Mouse (Mus musculus) layer of hippocampus, adult 2 months (tissue): ENCODE results near the gene Cdc42ep3. TPM values are rescaled to one million over a fixed set of nuclear protein-coding genes. Genes with fewer than 3 reads are reported as not detected.
A peak's percentile ranks its signal among the peaks of the same experiment; 100 is the strongest.

Experiments used
- DNase-seq, 2 experiments: peaks; one replicate each; pipeline ENCODE4 v3.0.0; 2022; ENCODE audit warnings: low spot score in 2 of 2
- H3K27ac ChIP-seq: fragments of 200-600 bp; 2 replicates; pipeline ENCODE4 v1.8.1; 2022
- H3K4me3 ChIP-seq: fragments of 200-600 bp; 2 replicates; pipeline ENCODE4 v1.8.1; 2022; ENCODE audit warnings: mild to moderate bottlenecking
- CTCF ChIP-seq: fragments of 200-600 bp; conservative IDR thresholded peaks from 2 replicates; pipeline ENCODE4 v1.8.1; 2022; ENCODE audit warnings: antibody characterized with exemption, mild to moderate bottlenecking, moderate library complexity
- total RNA-seq, 2 experiments: library from RNA; stranded (reverse); gene quantifications; 2 replicates each; pipeline ENCODE4 v1.2.3; 2021

Gene Cdc42ep3
- total RNA-seq, 2 experiments from 2014 or later, result 5.5 to 6.1 TPM

DNA sequence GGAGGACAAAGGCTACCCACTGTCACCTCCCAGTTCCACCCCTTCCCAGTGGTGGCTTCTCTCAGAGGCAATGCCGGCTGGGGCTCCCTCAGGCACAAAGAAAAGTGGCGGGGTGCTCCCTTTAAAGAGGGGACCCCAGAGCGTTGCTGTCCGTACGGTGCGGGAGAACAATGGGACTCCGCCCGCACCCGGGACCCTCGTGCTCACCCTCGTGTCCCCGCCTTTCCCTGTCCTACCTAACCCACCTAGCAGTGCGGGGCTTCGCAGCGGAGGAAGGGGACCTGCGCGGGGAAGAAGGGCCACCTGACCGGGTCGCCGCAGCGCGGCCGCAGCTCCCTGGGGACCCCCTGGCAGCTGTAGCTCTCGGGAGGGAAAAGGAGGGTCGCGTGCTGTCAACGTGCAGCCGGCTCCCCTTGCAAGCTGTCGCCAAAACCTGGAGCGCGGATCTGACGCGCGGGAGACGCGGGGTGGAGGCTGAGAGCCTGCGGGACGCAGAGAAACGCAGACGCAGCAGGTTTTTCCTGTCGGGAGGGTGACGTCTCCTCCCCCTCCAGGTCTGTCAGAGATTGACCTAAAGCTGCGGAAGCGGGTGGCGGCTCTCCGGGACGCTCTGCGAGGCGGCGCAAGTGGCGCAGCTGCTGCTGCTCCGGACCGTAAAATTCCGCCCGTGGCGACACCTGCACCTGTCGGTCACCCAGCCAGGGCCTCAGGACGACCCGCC lies 540 bp upstream of the Cdc42ep3 start:
- no peak for TF ChIP-seq CTCF
- peak overlapping the region; percentile 82 for H3K4me3 ChIP-seq
- DNase-seq, result peak; percentile 29 to 55
- H3K27ac ChIP-seq, result peak overlapping the region; percentile 82

DNA sequence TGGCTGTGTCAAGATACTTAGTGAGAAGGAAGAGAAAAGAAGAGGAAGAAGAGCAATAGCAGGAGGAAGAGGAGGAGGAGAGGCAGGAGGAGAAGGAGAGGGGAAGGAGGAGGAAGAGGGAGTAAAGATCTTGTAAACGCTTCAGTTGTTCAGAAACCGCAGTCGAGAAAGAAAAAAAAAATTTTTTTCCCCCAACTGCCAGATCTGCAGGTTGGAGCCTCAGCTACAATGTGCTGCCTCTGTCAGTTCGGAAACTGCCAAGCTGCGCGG lies 782 bp downstream of the Cdc42ep3 start:
- no peak for TF ChIP-seq CTCF
- Histone ChIP-seq H3K27ac (peak overlapping the region; percentile 82), H3K4me3 (peak overlapping the region; percentile 82)
- no peak for DNase-seq

DNA sequence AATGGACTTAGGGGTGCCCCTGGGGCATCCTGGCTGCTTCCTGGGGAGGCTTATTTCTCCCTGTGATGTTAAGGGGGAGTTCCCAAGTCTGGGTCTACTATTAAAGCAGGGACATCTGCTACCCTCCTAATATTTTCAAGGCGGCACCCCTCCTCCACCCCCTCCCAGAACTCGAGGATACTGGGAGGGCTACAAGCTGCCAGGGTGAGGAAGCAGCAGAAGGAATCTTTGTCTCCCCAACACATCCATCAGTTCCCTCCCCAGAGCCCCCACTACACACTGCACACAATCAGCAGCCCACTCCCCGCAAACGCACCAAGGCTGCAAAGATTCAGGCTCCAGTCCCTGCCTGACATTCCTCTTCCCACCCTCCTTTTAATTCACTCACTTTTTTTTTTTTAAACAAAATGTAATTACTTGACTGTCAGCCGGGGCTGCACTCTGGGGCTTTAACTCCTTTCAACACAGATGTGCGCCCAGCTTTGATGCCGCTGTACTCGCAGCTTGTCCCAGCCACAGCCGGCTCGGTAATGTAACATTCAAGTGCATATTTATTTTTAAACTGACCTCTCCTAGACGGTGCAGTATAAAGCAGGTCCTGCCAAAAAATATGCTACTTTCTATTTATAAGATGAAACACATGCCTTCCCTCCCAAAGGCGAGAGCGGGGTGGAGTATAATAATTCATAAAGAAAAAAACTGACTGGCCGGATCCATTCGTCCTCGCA lies 1.3 kb downstream of the Cdc42ep3 start:
- Histone ChIP-seq H3K27ac (0 out of 2 replicates have a peak overlapping the region, but pooled peaks have one; percentile 3), H3K4me3 (peak overlapping the region; percentile 82)
- DNase-seq, result no peak
- TF ChIP-seq CTCF, result no peak

DNA sequence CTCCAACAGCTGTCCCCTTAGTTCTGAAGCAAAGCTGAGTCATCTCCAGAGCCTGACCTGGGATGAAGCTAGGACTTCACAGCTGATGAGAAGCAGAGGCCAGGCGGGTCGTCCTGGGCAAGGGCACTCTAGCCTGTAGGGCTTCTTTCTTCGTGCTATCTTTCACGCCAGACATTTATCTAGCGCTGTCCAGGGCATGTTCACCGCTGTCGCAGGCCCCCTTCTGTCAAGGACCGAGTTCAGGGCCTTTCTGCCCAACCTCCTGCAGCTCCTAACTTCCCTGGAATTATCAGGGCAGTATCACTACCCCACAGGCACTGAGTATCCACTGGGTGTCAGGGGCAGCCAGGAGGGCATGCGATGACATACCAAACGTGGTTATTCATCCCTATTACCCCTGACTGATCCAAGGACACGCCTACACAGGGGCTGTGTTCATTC lies 4.1 kb downstream of the Cdc42ep3 start:
- H3K4me3 ChIP-seq, result no peak overlapping the region
- DNase-seq, result no peak
- no peak overlapping the region for H3K27ac ChIP-seq
- no peak for TF ChIP-seq CTCF

- no peak overlapping the region for H3K27ac ChIP-seq
- DNase-seq, result no peak
- TF ChIP-seq CTCF, result no peak
- H3K4me3 ChIP-seq, result no peak overlapping the region
Measured at GRCm38 (mm10) chr17:79349371-79349770, 5.5 kb downstream of the Cdc42ep3 start.

DNA sequence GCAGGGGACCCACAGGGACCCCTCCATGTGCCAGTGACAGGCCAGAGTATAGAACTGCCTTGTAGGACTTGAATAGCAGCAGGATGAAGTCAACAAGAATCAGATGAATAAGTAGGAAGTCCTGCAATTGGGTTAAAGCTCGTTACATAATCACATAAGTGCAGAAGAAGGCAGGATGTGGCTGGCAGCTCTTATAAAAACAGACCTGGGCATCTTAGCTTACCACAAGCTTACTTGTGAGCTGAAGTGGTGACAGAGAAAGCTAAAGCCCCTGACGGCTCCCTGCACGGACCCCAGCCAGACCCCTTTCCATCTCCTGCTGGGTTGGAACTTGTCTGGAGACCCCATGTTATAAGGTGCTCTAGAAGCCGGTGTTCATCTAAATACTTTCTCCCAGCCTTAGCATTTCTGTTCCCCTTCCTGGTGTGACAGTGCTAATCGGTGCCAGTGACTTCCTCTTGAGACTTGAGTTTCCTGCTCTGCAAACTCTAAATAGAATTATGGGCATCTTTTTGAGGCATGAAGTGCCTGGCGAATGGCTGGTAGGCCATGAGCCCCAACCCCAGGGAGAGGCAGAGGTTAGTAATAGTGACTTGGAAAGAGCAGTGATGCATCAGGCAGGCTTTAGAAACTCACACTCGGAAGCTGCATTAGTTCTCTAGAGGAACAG lies 6.8 kb downstream of the Cdc42ep3 start:
- H3K27ac ChIP-seq, result no peak overlapping the region
- H3K4me3 ChIP-seq, result no peak overlapping the region
- DNase-seq, result no peak
- TF ChIP-seq CTCF, result no peak

DNA sequence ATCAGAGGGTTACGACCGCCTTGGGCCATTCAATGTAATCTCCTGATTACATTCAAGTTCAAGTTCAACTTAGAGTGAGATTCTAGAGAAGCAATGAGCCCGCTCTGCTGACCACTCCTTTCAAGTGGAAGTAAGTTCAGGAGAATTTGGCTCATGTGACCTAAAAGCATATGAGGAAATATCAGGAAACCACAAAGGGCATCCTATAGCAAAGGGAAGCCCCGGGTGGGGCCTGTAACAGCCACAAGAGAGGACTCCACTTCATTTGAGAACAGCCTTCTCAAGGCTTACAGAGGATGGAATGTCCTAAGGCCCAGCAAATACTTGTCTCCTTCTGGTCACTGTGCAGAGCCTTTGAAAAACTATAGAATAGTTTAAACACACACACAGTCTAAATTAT lies 7.6 kb downstream of the Cdc42ep3 start:
- no peak for DNase-seq
- Histone ChIP-seq H3K4me3 (no peak overlapping the region), H3K27ac (no peak overlapping the region)
- no peak for TF ChIP-seq CTCF

GRCm38 (mm10) chr17:79345001-79345709 lies 9.7 kb downstream of the Cdc42ep3 start:
- no peak for TF ChIP-seq CTCF
- no peak overlapping the region for H3K4me3 ChIP-seq
- DNase-seq, result no peak
- no peak overlapping the region for H3K27ac ChIP-seq

- Histone ChIP-seq H3K27ac (no peak overlapping the region), H3K4me3 (no peak overlapping the region)
- DNase-seq, result no peak
- TF ChIP-seq CTCF, result no peak
Measured at GRCm38 (mm10) chr17:79343334-79343946, 11.5 kb downstream of the Cdc42ep3 start.

DNA sequence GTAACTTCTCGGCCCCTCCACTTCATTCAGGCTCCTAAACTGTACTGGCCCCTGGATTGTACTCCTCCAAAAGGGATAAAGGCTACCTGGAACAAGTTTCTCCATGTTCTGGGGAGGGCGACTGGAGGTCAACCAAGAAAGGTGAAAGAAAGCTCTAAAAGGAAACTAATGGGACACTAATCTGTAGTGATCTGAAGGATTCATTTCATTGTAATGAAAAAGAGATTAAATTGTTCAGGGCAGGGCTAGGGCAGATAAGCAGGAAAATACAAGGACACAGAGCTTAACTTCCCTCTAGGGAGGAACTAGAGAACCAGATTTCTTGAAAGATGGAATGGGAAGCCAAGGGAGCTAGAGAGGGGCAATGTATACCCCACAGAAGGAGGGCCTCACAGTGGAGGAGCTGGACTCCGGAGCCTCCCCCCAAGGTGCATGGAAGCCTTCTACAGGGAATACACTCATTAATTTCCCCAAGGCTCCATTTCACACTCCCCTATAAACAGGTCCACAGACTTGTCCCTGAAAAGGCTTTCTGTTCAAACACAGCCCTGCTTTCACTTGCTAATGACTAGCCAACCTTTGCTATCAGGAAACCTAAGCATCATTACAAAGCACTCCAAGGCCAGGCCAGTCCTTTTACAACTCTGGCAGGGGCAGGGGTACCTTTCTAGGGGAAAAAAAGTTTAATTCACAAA lies 12.1 kb downstream of the Cdc42ep3 start:
- DNase-seq, result no peak
- Histone ChIP-seq H3K4me3 (no peak overlapping the region), H3K27ac (no peak overlapping the region)
- no peak for TF ChIP-seq CTCF

DNA sequence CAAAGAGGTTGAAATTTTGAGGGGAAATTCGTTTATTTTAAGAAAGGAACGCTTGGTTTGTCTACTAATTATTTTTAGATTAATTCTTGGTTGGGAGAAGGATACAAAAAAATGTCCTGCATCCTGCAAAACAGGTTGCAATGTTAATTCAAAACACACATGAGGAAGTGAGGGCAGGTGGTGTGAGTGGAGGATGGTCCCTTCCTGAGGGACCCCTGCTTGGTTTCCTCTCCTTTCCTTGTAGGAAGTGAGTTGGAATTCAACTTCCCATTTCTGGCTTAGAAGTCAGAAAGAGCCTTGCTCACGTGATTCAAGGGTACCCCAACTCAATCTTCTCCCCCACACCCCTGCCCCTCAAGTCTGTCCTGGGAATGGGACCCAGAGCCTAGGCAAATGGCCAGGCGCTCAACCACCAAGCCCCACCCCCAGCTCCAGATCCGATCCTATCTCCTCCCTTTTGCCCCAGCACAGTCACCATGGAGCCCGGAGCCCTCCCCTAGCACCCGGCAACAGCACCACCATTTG lies 12.9 kb downstream of the Cdc42ep3 start:
- no peak for DNase-seq
- no peak for TF ChIP-seq CTCF
- Histone ChIP-seq H3K4me3 (no peak overlapping the region), H3K27ac (no peak overlapping the region)

DNA sequence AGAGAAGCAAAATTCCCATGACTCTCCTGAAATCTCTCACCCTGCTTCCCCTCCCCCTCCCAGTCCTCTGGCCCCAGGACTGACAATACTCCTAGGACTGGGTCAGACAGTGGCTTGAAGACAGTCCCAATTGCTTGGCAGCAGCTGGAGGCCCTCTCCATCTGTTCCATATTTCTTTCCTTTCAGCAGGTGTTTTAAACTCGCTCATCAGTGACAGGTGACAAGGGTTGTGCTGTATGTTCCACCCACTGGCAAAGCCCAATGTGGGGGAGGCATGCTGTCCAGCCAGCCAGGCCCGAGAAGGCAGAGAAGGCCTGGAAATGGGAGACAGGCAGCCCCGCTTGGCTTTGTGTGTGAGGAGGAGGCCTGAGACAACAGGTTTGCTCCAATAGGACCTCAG lies 17.4 kb downstream of the Cdc42ep3 start:
- no peak for TF ChIP-seq CTCF
- DNase-seq, result no peak
- Histone ChIP-seq H3K27ac (no peak overlapping the region), H3K4me3 (no peak overlapping the region)
